Mouse (Mus musculus) bone marrow macrophage, adult 2 months (primary cell): Measurements from ENCODE around the gene Meaf6.

Experiments
- CTCF ChIP-seq: IDR thresholded peaks from 2 replicates; pipeline ENCODE4 v1.5.1; 2012; ENCODE audit warnings: low read depth, mild to moderate bottlenecking, low read length, moderate library complexity
- POLR2A ChIP-seq: IDR thresholded peaks from 2 replicates; pipeline ENCODE4 v1.6.1; 2012; ENCODE audit warnings: mild to moderate bottlenecking, low read depth, low read length, borderline replicate concordance

DNA sequence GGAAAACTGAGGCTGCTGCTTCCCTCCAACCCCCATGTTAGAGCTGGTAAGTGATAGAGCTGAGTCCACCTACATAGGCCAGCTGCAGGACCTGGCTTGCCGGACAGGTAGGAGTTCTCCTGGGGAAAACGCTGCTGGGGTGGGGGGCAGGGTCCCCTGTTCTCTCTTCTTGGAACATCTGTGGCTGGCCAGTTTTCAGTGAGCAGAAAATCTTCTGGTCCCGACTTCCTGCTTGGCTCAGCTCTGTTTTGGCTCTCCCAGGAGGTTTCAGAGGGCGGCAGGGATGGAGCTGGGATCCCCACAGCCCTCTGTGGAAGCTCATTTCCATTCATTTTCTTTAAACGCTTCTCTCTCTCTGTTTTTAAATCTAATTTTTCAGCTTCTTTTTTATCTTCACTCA, 64.5 kb downstream of the Meaf6 start:
- no peak for TF ChIP-seq POLR2A
- TF ChIP-seq CTCF, result no peak
